Mouse (Mus musculus): ENCODE measurements around the gene Spindoc. TPM values are rescaled to one million over a fixed set of nuclear protein-coding genes. Genes with fewer than 3 reads are reported as not detected.

Gene Spindoc
- total and polyA plus RNA-seq, 3 experiments: 9.0 to 21.7 (median 10.6) TPM

DNA sequence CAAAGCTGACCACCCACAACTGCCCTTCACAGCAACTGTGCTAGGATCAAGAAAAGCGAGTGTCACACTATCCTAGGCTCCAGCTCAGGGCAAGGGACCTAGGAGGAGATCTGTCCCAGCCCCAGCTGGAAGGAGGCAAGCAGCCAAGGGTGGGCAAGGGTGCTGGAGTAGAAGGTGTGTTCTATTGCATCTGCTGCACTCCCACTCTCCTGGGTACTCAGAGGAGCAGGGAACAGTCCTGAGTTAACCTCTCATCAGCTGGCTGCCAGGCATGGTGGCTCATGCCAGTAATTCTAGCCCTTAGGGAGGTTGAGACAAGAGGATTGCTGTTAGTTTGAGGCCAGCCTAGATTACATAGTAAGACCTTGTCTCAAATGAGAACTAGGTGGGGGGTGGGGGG lies 32.8 kb downstream of the Spindoc start (continued):
- no peak for TF ChIP-seq ETS1 (conservative IDR thresholded peaks at IDR 0.05; ENCODE audit: low read depth, low read length)

GRCm38 (mm10) chr19:7345235-7345755 lies 37.5 kb downstream of the Spindoc start:
- Histone ChIP-seq H3K36me3 (replicated peaks in 1 of 2; ENCODE audit: control insufficient read depth in 1 of 2, insufficient read depth in 1 of 2, low read length in 1 of 2) (no peaks in the 10 kb centered on the region), H3K4me3 (replicated peaks in 1 of 3; ENCODE audit: low read depth in 2 of 3, low read length in 2 of 3, poor library complexity in 1 of 3) (no peak overlapping the region), H3K4me1 (ENCODE audit: control insufficient read depth in 1 of 2, insufficient read depth in 2 of 2) (peaks cover 0 to 14% of the 10 kb centered on the region in 2 experiments; a peak in 2 of 4 replicates), H3K4me2 (ENCODE audit: insufficient read depth, low read depth, poor library complexity, severe bottlenecking) (no peak overlapping the region), H3K27me3 (replicated peaks) (no peaks in the 10 kb centered on the region), H3K9me3 (replicated peaks; ENCODE audit: low read length) (no peaks in the 10 kb centered on the region), H3K79me2 (replicated peaks; ENCODE audit: control insufficient read depth, extremely low read depth, insufficient read depth, poor library complexity, severe bottlenecking) (peaks cover 8% of the 10 kb centered on the region), H3K9ac (ENCODE audit: insufficient read depth, low read depth) (no peak overlapping the region), H3K27ac (ENCODE audit: insufficient read depth, low read depth) (no peak overlapping the region)
- dilution Hi-C loops (cut with MboI; ENCODE audit: extremely low pct_ligation_motif_present, extremely low pct_unique_long_range_greater_than_20kb, low sequenced_read_pairs): no loop called here
- DNase-seq (ENCODE audit: extremely low read depth): no peak
- no peak for TF ChIP-seq ELF1 (IDR thresholded peaks at IDR 0.05; ENCODE audit: low read depth, low read length)
- TF ChIP-seq MEF2A (IDR thresholded peaks at IDR 0.05; ENCODE audit: borderline replicate concordance, low read depth, low read length): peak; percentile 40; the same call in 1 of the 2 replicates
- TF ChIP-seq KAT2A (IDR thresholded peaks at IDR 0.05; ENCODE audit: insufficient replicate concordance, low read length): no peak
- no peak for TF ChIP-seq ETS1 (conservative IDR thresholded peaks at IDR 0.05; ENCODE audit: low read depth, low read length)
- TF ChIP-seq CTCF (conservative IDR thresholded peaks at IDR 0.05 in 1 of 2, IDR thresholded peaks at IDR 0.05 in 1 of 2; ENCODE audit: low read depth in 2 of 2, low read length in 2 of 2): peak; percentile 47 to 90; a peak in 3 of 4 replicates
- TF ChIP-seq MAFK (IDR thresholded peaks at IDR 0.05; ENCODE audit: insufficient replicate concordance, low read length): no peak
- TF ChIP-seq RCOR1 (conservative IDR thresholded peaks at IDR 0.05; ENCODE audit: low read depth, low read length): no peak
- no peak for TF ChIP-seq MXI1 (IDR thresholded peaks at IDR 0.05; ENCODE audit: low read depth, low read length)
- peak; percentile 82 for TF ChIP-seq MAZ (IDR thresholded peaks at IDR 0.05; ENCODE audit: low read depth, low read length)
- TF ChIP-seq TBP (conservative IDR thresholded peaks at IDR 0.05; ENCODE audit: low read depth, low read length): no peak
- no peak for TF ChIP-seq ZNF384 (IDR thresholded peaks at IDR 0.05; ENCODE audit: low read depth, low read length)
- 0 out of 2 replicates have a peak, but pooled peaks have one; percentile 28 for TF ChIP-seq TCF12 (IDR thresholded peaks at IDR 0.05; ENCODE audit: low read depth, low read length)
- TF ChIP-seq MYC (IDR thresholded peaks at IDR 0.05; ENCODE audit: low read depth, low read length): 0 out of 2 replicates have a peak, but pooled peaks have one; percentile 55
- TF ChIP-seq E2F4 (IDR thresholded peaks at IDR 0.05; ENCODE audit: insufficient replicate concordance, low read depth, low read length): no peak
- peak; percentile 21; the same call in 1 of the 2 replicates for TF ChIP-seq IRF4 (IDR thresholded peaks at IDR 0.05; ENCODE audit: low read depth, low read length)
- no peak for TF ChIP-seq JUN (IDR thresholded peaks at IDR 0.05; ENCODE audit: insufficient read depth, low read depth, low read length)
- no peak for TF ChIP-seq BHLHE40 (IDR thresholded peaks at IDR 0.05; ENCODE audit: low read depth, low read length)
- no peak for TF ChIP-seq POLR2AphosphoS2 (IDR thresholded peaks at IDR 0.05; ENCODE audit: low read depth, low read length)
- no peak for TF ChIP-seq JUND (conservative IDR thresholded peaks at IDR 0.05; ENCODE audit: low read depth, low read length)
- no peak for TF ChIP-seq MAX (IDR thresholded peaks at IDR 0.05; ENCODE audit: low read length)
- no peak for TF ChIP-seq SIN3A (IDR thresholded peaks at IDR 0.05; ENCODE audit: low read length)
- TF ChIP-seq POLR2A (IDR thresholded peaks at IDR 0.05; ENCODE audit: low read depth, low read length): no peak
- no peak for TF ChIP-seq CHD2 (IDR thresholded peaks at IDR 0.05; ENCODE audit: low read length)
- TF ChIP-seq CHD1 (IDR thresholded peaks at IDR 0.05; ENCODE audit: low read depth, low read length): no peak
- TF ChIP-seq NRF1 (IDR thresholded peaks at IDR 0.05; ENCODE audit: low read depth, low read length): no peak
- peak; percentile 78 for TF ChIP-seq RAD21 (IDR thresholded peaks at IDR 0.05; ENCODE audit: low read depth, low read length)
- no peak for TF ChIP-seq HCFC1 (IDR thresholded peaks at IDR 0.05; ENCODE audit: low read depth, low read length)
- peak; percentile 36; the same call in 1 of the 2 replicates for TF ChIP-seq NELFE (IDR thresholded peaks at IDR 0.05; ENCODE audit: low read depth, low read length)
- no peak for TF ChIP-seq UBTF (IDR thresholded peaks at IDR 0.05; ENCODE audit: low read depth, low read length)
- TF ChIP-seq ZC3H11A (IDR thresholded peaks at IDR 0.05; ENCODE audit: low read depth, low read length): peak; percentile 44; the same call in 1 of the 2 replicates
- peak; percentile 92 for TF ChIP-seq SMC3 (IDR thresholded peaks at IDR 0.05; ENCODE audit: low read depth, low read length)
- no peak for TF ChIP-seq PAX5 (IDR thresholded peaks at IDR 0.05; ENCODE audit: low read length)
- no peak for TF ChIP-seq GABPA (IDR thresholded peaks at IDR 0.05; ENCODE audit: insufficient replicate concordance, low read depth, low read length)
- TF ChIP-seq ZKSCAN1 (IDR thresholded peaks at IDR 0.05; ENCODE audit: borderline replicate concordance, low read depth, low read length): no peak
- TF ChIP-seq ZMIZ1 (IDR thresholded peaks at IDR 0.05; ENCODE audit: low read depth, low read length): no peak
- TF ChIP-seq EP300 (IDR thresholded peaks at IDR 0.05; ENCODE audit: low read length): no peak
- TF ChIP-seq USF2 (conservative IDR thresholded peaks at IDR 0.05; ENCODE audit: low read depth, low read length): no peak
- TF ChIP-seq USF1 (IDR thresholded peaks at IDR 0.05; ENCODE audit: low read depth, low read length): no peak
- in situ Hi-C loops (cut with MboI; ENCODE audit: low pct_ligation_motif_present, low pct_unique_long_range_greater_than_20kb, low sequenced_read_pairs): loop anchor here (5.0 kb wide), 2 partner anchors 78 to 113 kb away; partner anchors contain the start of gene Rcor2

Data from CH12.LX (cell line).